Mouse (Mus musculus) gastrocnemius, postnatal 36 days (tissue): ENCODE results near the gene Gm10553. TPM values are rescaled to one million over a fixed set of nuclear protein-coding genes. Genes with fewer than 3 reads are reported as not detected.
"Not testable (repeated sequence)": the region's sequence is repeated elsewhere in the genome, so short reads cannot be mapped to it uniquely, and the experiment has no call there.

Experiments used
- DNase-seq, 2 experiments: peaks; one replicate each; pipeline ENCODE4 v3.0.0; 2022
- intact Hi-C: fragments of 180-260 bp; cut with DNase I; formaldehyde crosslinking; loops from one replicate; pipeline ENCODE4 v1.15.1; 2025
- long read RNA-seq, 2 experiments: library from polyadenylated mRNA; stranded (forward); transcript quantifications; one replicate each; pipeline ENCODE4 v2.0.0; 2021
- total RNA-seq, 2 experiments: library from RNA; stranded (reverse); gene quantifications; 2 replicates each; pipeline ENCODE4 v1.2.3; 2021

The Gm10553 gene
- total RNA-seq: not detected
- long read RNA-seq, experiment 1: 0 reads
- long read RNA-seq, experiment 2: 0 reads

GRCm38 (mm10) chr1:85099864-85100263 lies at the start of gene Gm10553:
Gene Gm10553, plus strand, starts transcription at chr1:85100164.
- intact Hi-C loops, DNase-seq: not testable (repeated sequence)

- DNase-seq, intact Hi-C loops: not testable (repeated sequence)
Measured at GRCm38 (mm10) chr1:85071690-85072089, 28.3 kb upstream of the Gm10553 start.

- DNase-seq, intact Hi-C loops: not testable (repeated sequence)
Measured at GRCm38 (mm10) chr1:85073099-85073498, 26.9 kb upstream of the Gm10553 start.

GRCm38 (mm10) chr1:85084803-85085202 lies 15.2 kb upstream of the Gm10553 start:
- DNase-seq, intact Hi-C loops: not testable (repeated sequence)

- DNase-seq, intact Hi-C loops: not testable (repeated sequence)
Measured at GRCm38 (mm10) chr1:85086211-85086610, 13.8 kb upstream of the Gm10553 start.

- not testable (repeated sequence) for DNase-seq
Measured at GRCm38 (mm10) chr1:85092169-85092568, 7.8 kb upstream of the Gm10553 start.

GRCm38 (mm10) chr1:85093011-85093572 lies 6.9 kb upstream of the Gm10553 start:
- DNase-seq, intact Hi-C loops: not testable (repeated sequence)

More at GRCm38 (mm10) chr1:85092169-85092568, 7.8 kb upstream of the Gm10553 start:
- intact Hi-C loops: not testable (repeated sequence)

GRCm38 (mm10) chr1:85099081-85099480 lies 883 bp upstream of the Gm10553 start:
- DNase-seq, intact Hi-C loops: not testable (repeated sequence)

- intact Hi-C loops, DNase-seq: not testable (repeated sequence)
Measured at GRCm38 (mm10) chr1:85101754-85102153, 1.8 kb downstream of the Gm10553 start.

GRCm38 (mm10) chr1:85105336-85105735 lies 5.4 kb downstream of the Gm10553 start:
- intact Hi-C loops, DNase-seq: not testable (repeated sequence)

GRCm38 (mm10) chr1:85106013-85106412 lies 6.0 kb downstream of the Gm10553 start:
- intact Hi-C loops: not testable (repeated sequence)

GRCm38 (mm10) chr1:85109753-85110152 lies 9.8 kb downstream of the Gm10553 start, which contains the start of gene A530032D15Rik:
Gene A530032D15Rik, minus strand, starts transcription at chr1:85109853.
- intact Hi-C loops, DNase-seq: not testable (repeated sequence)

More at GRCm38 (mm10) chr1:85106013-85106412, 6.0 kb downstream of the Gm10553 start:
- DNase-seq: not testable (repeated sequence)

- DNase-seq, intact Hi-C loops: not testable (repeated sequence)
Measured at GRCm38 (mm10) chr1:85110876-85111275, 10.9 kb downstream of the Gm10553 start.

GRCm38 (mm10) chr1:85111572-85111971 lies 11.6 kb downstream of the Gm10553 start:
- intact Hi-C loops, DNase-seq: not testable (repeated sequence)

- DNase-seq, intact Hi-C loops: not testable (repeated sequence)
Measured at GRCm38 (mm10) chr1:85112266-85112665, 12.3 kb downstream of the Gm10553 start.

GRCm38 (mm10) chr1:85112889-85113288 lies 12.9 kb downstream of the Gm10553 start:
- intact Hi-C loops, DNase-seq: not testable (repeated sequence)

GRCm38 (mm10) chr1:85114078-85114477 lies 14.1 kb downstream of the Gm10553 start:
- intact Hi-C loops, DNase-seq: not testable (repeated sequence)

GRCm38 (mm10) chr1:85114666-85115402 lies 14.9 kb downstream of the Gm10553 start:
- intact Hi-C loops, DNase-seq: not testable (repeated sequence)

- DNase-seq, intact Hi-C loops: not testable (repeated sequence)
Measured at GRCm38 (mm10) chr1:85117537-85117936, 17.6 kb downstream of the Gm10553 start.

GRCm38 (mm10) chr1:85118341-85118740 lies 18.4 kb downstream of the Gm10553 start:
- DNase-seq, intact Hi-C loops: not testable (repeated sequence)

- DNase-seq: not testable (repeated sequence)
Measured at GRCm38 (mm10) chr1:85121841-85122240, 21.9 kb downstream of the Gm10553 start.

More at GRCm38 (mm10) chr1:85121841-85122240, 21.9 kb downstream of the Gm10553 start:
- intact Hi-C loops: not testable (repeated sequence)
